Mouse (Mus musculus): Measurements from ENCODE around the gene Imp3. TPM values are rescaled to one million over a fixed set of nuclear protein-coding genes. Genes with fewer than 3 reads are reported as not detected.
"Not testable (repeated sequence)": the region's sequence is repeated elsewhere in the genome, so short reads cannot be mapped to it uniquely, and the experiment has no call there.

The Imp3 gene
- polyA plus RNA-seq, 1 experiment = 184 TPM

GRCm38 (mm10) chr9:56922746-56923145 is 14.5 kb upstream of the Imp3 start:
- DNase-seq (ENCODE audit: low read depth) = no peak

- peak; percentile 87 for DNase-seq (ENCODE audit: low read depth)
These were observed 13.2 kb upstream of the Imp3 start for GRCm38 (mm10) chr9:56923841-56924650.

- DNase-seq (ENCODE audit: low read depth) = no peak
These were observed 12.6 kb upstream of the Imp3 start for GRCm38 (mm10) chr9:56924651-56925027.

- DNase-seq (ENCODE audit: low read depth) = no peak
These were observed 11.8 kb upstream of the Imp3 start for GRCm38 (mm10) chr9:56925291-56926024.

- DNase-seq (ENCODE audit: low read depth) = no peak
These were observed 11.3 kb upstream of the Imp3 start for GRCm38 (mm10) chr9:56926025-56926360.

GRCm38 (mm10) chr9:56926387-56926786 is 10.9 kb upstream of the Imp3 start:
- no peak for DNase-seq (ENCODE audit: low read depth)

- no peak for DNase-seq (ENCODE audit: low read depth)
These were observed 9.9 kb upstream of the Imp3 start for GRCm38 (mm10) chr9:56927191-56928012.

- DNase-seq (ENCODE audit: low read depth) = no peak
These were observed 9.0 kb upstream of the Imp3 start, which contains the start of gene Snx33 for GRCm38 (mm10) chr9:56928041-56928811. Gene Snx33, minus strand, starts transcription at chr9:56928371.

GRCm38 (mm10) chr9:56929496-56929895 is 7.8 kb upstream of the Imp3 start:
- no peak for DNase-seq (ENCODE audit: low read depth)

- DNase-seq (ENCODE audit: low read depth) = no peak
These were observed 6.7 kb upstream of the Imp3 start for GRCm38 (mm10) chr9:56930556-56930955.

- no peak for DNase-seq (ENCODE audit: low read depth)
These were observed 433 bp upstream of the Imp3 start for GRCm38 (mm10) chr9:56936861-56937222.

GRCm38 (mm10) chr9:56938374-56938773 is 1.1 kb downstream of the Imp3 start:
- DNase-seq (ENCODE audit: low read depth) = no peak

GRCm38 (mm10) chr9:56947481-56947880 is 10.2 kb downstream of the Imp3 start:
- not testable (repeated sequence) for DNase-seq (ENCODE audit: low read depth)

GRCm38 (mm10) chr9:56948699-56949098 is 11.4 kb downstream of the Imp3 start:
- DNase-seq (ENCODE audit: low read depth) = not testable (repeated sequence)

- DNase-seq (ENCODE audit: low read depth) = no peak
These were observed 12.5 kb downstream of the Imp3 start for GRCm38 (mm10) chr9:56949767-56950166.

- DNase-seq (ENCODE audit: low read depth) = peak; percentile 89
These were observed 13.4 kb downstream of the Imp3 start, which contains the start of gene Snupn for GRCm38 (mm10) chr9:56950414-56951400. Gene Snupn, plus strand, starts transcription at chr9:56950878.

- no peak for DNase-seq (ENCODE audit: low read depth)
These were observed 16.3 kb downstream of the Imp3 start for GRCm38 (mm10) chr9:56953562-56953961.

- no peak for DNase-seq (ENCODE audit: low read depth)
These were observed 19.8 kb downstream of the Imp3 start for GRCm38 (mm10) chr9:56956966-56957675.

GRCm38 (mm10) chr9:56958689-56959088 is 21.4 kb downstream of the Imp3 start:
- no peak for DNase-seq (ENCODE audit: low read depth)

GRCm38 (mm10) chr9:56961591-56961990 is 24.3 kb downstream of the Imp3 start:
- no peak for DNase-seq (ENCODE audit: low read depth)
